Mouse (Mus musculus) E14TG2a.4 (cell line): ENCODE results near the gene Igsf8.

ENCODE experiments used
- CTCF ChIP-seq: conservative IDR thresholded peaks from 2 replicates; pipeline ENCODE4 v1.5.1; 2014; ENCODE audit warnings: low read length
- NANOG ChIP-seq: IDR thresholded peaks from 2 replicates; pipeline ENCODE4 v1.6.1; 2014; ENCODE audit warnings: borderline replicate concordance, low read length, mixed read lengths
- POU5F1 ChIP-seq: IDR thresholded peaks from 2 replicates; pipeline ENCODE4 v1.6.1; 2014; ENCODE audit warnings: low read length, borderline replicate concordance

GRCm38 (mm10) chr1:172278328-172278727 lies 16.9 kb downstream of the Igsf8 start:
- TF ChIP-seq CTCF (no peak), POU5F1 (no peak), NANOG (no peak)
